Mouse (Mus musculus) midbrain, embryonic 12.5 days (tissue): ENCODE results near the gene Myg1. TPM values are rescaled to one million over a fixed set of nuclear protein-coding genes. Genes with fewer than 3 reads are reported as not detected.

Source experiments
- ATAC-seq: fragments of 200-750 bp; cut with Nextera tagmentation; 2 replicates; pipeline ENCODE4 v1.8.0; 2017; ENCODE audit warnings: low read depth, moderate TSS enrichment, moderate library complexity; ENCODE audit not compliant: low FRiP score
- H3K27ac ChIP-seq: fragments of 300-500 bp; sonication (generic); replicated peaks from 2 replicates; pipeline ENCODE4 v1.5.1; 2016; ENCODE audit warnings: mild to moderate bottlenecking
- H3K27me3 ChIP-seq: fragments of 300-500 bp; sonication (generic); 2 replicates; pipeline ENCODE4 v1.6.1; 2016; ENCODE audit warnings: mild to moderate bottlenecking
- H3K36me3 ChIP-seq: fragments of 300-500 bp; sonication (generic); 2 replicates; pipeline ENCODE4 v1.6.1; 2016
- H3K4me1 ChIP-seq: fragments of 300-500 bp; sonication (generic); 2 replicates; pipeline ENCODE4 v1.6.1; 2016
- H3K4me2 ChIP-seq: fragments of 300-500 bp; sonication (generic); replicated peaks from 2 replicates; pipeline ENCODE4 v1.6.1; 2016; ENCODE audit warnings: mild to moderate bottlenecking, moderate library complexity
- H3K4me3 ChIP-seq: fragments of 300-500 bp; sonication (generic); 2 replicates; pipeline ENCODE4 v1.5.1; 2016; ENCODE audit warnings: mild to moderate bottlenecking
- H3K9ac ChIP-seq: fragments of 300-500 bp; sonication (generic); replicated peaks from 2 replicates; pipeline ENCODE4 v1.6.1; 2016; ENCODE audit warnings: mild to moderate bottlenecking, moderate library complexity
- H3K9me3 ChIP-seq: fragments of 300-500 bp; sonication (generic); 2 replicates; pipeline ENCODE4 v1.6.1; 2016; ENCODE audit warnings: mild to moderate bottlenecking
- WGBS: fragments of 180-500 bp; shearing (Covaris S2); methylation state at CpG from one replicate; pipeline ENCODE4 v1.1.7; 2016; 5-methylcytosine and 5-hydroxymethylcytosine counted together
- polyA plus RNA-seq: library from polyadenylated mRNA; unstranded; fragments of >200 nt; fragmentation: Nextera tagmentation; extraction: Ambion mirVana; gene quantifications from 2 replicates; pipeline ENCODE4 v1.2.1, GENCODE M21; 2016

Gene Myg1
- polyA plus RNA-seq, 1 experiment from 2014 or later = 108 TPM

- Histone ChIP-seq H3K9ac (peak overlapping the region; percentile 29; the same call in 1 of the 2 replicates), H3K4me3 (peak overlapping the region; percentile 64), H3K9me3 (no peaks in the 10 kb centered on the region), H3K4me1 (peaks cover 18% of the 10 kb centered on the region), H3K36me3 (peaks cover 14% of the 10 kb centered on the region), H3K27ac (no peak overlapping the region), H3K27me3 (peaks cover 10% of the 10 kb centered on the region), H3K4me2 (peak overlapping the region; percentile 76)
- 10% methylated on average over 11 of the region's 11 CpGs for WGBS
- ATAC-seq = no peak
These were observed 19.4 kb downstream of the Myg1 start for GRCm38 (mm10) chr15:102350942-102351291.

- WGBS = 58% methylated on average over 2 of the region's 2 CpGs
These were observed 20.7 kb downstream of the Myg1 start for GRCm38 (mm10) chr15:102352177-102352576.

GRCm38 (mm10) chr15:102353986-102354385 lies 22.5 kb downstream of the Myg1 start:
- peaks cover 42% of the 10 kb centered on the region for H3K4me1 ChIP-seq

More at GRCm38 (mm10) chr15:102352177-102352576, 20.7 kb downstream of the Myg1 start:
- no peak overlapping the region for H3K27ac ChIP-seq
- no peak for ATAC-seq
- peaks cover 2% of the 10 kb centered on the region; the same call in 1 of the 2 replicates for H3K36me3 ChIP-seq
- H3K4me2 ChIP-seq = no peak overlapping the region
- H3K4me3 ChIP-seq = no peak overlapping the region
- no peak overlapping the region for H3K9ac ChIP-seq
- H3K9me3 ChIP-seq = no peaks in the 10 kb centered on the region
- H3K27me3 ChIP-seq = peaks cover 23% of the 10 kb centered on the region
- H3K4me1 ChIP-seq = peaks cover 29% of the 10 kb centered on the region

GRCm38 (mm10) chr15:102355134-102355870 lies 23.8 kb downstream of the Myg1 start:
- Histone ChIP-seq H3K27ac (peak overlapping the region; percentile 81), H3K9me3 (no peaks in the 10 kb centered on the region), H3K4me3 (peak overlapping the region; percentile 50), H3K4me2 (peak overlapping the region; percentile 84), H3K4me1 (peaks cover 36% of the 10 kb centered on the region), H3K9ac (peak overlapping the region; percentile 76), H3K36me3 (no peaks in the 10 kb centered on the region), H3K27me3 (peaks cover 54% of the 10 kb centered on the region)
- peak; percentile 76 for ATAC-seq
- WGBS = under 1% methylated on average over 46 of the region's 49 CpGs

More at GRCm38 (mm10) chr15:102353986-102354385, 22.5 kb downstream of the Myg1 start:
- no peaks in the 10 kb centered on the region for H3K36me3 ChIP-seq
- no peak overlapping the region for H3K27ac ChIP-seq
- H3K9ac ChIP-seq = no peak overlapping the region
- H3K4me2 ChIP-seq = no peak overlapping the region
- no peak for ATAC-seq
- WGBS = 83% methylated on average over 2 of the region's 2 CpGs
- H3K4me3 ChIP-seq = no peak overlapping the region
- peaks cover 41% of the 10 kb centered on the region for H3K27me3 ChIP-seq
- no peaks in the 10 kb centered on the region for H3K9me3 ChIP-seq

- Histone ChIP-seq H3K4me3 (peak overlapping the region; percentile 50), H3K4me2 (peak overlapping the region; percentile 84), H3K27ac (peak overlapping the region; percentile 81), H3K4me1 (peaks cover 36% of the 10 kb centered on the region), H3K9me3 (no peaks in the 10 kb centered on the region), H3K27me3 (peaks cover 55% of the 10 kb centered on the region), H3K36me3 (no peaks in the 10 kb centered on the region), H3K9ac (peak overlapping the region; percentile 76)
- WGBS = under 1% methylated on average over 38 of the region's 38 CpGs
- peak; percentile 78 for ATAC-seq
These were observed 24.4 kb downstream of the Myg1 start for GRCm38 (mm10) chr15:102355871-102356441.

GRCm38 (mm10) chr15:102356501-102357325 lies 25.2 kb downstream of the Myg1 start:
- no peaks in the 10 kb centered on the region for H3K9me3 ChIP-seq
- WGBS = 15% methylated on average over 16 of the region's 16 CpGs
- H3K27me3 ChIP-seq = peaks cover 55% of the 10 kb centered on the region

GRCm38 (mm10) chr15:102358126-102358525 lies 26.6 kb downstream of the Myg1 start:
- Histone ChIP-seq H3K9ac (no peak overlapping the region), H3K4me3 (peak overlapping the region; percentile 20), H3K9me3 (no peaks in the 10 kb centered on the region), H3K4me2 (peak overlapping the region; percentile 38), H3K36me3 (no peaks in the 10 kb centered on the region), H3K27ac (no peak overlapping the region), H3K27me3 (peaks cover 59% of the 10 kb centered on the region), H3K4me1 (peaks cover 36% of the 10 kb centered on the region)
- WGBS = 4% methylated on average over 25 of the region's 25 CpGs
- ATAC-seq = no peak

More at GRCm38 (mm10) chr15:102356501-102357325, 25.2 kb downstream of the Myg1 start:
- Histone ChIP-seq H3K4me1 (peaks cover 36% of the 10 kb centered on the region), H3K27ac (peak overlapping the region; percentile 81; the same call in 1 of the 2 replicates), H3K4me2 (peak overlapping the region; percentile 84), H3K9ac (peak overlapping the region; percentile 76; the same call in 1 of the 2 replicates), H3K36me3 (no peaks in the 10 kb centered on the region), H3K4me3 (peak overlapping the region; percentile 50)
- ATAC-seq = no peak

- H3K4me2 ChIP-seq = no peak overlapping the region
- WGBS = 18% methylated on average over 5 of the region's 5 CpGs
- H3K27me3 ChIP-seq = peaks cover 66% of the 10 kb centered on the region
- no peak overlapping the region for H3K27ac ChIP-seq
- H3K9ac ChIP-seq = no peak overlapping the region
- ATAC-seq = no peak
- peaks cover 36% of the 10 kb centered on the region for H3K4me1 ChIP-seq
- no peaks in the 10 kb centered on the region for H3K36me3 ChIP-seq
- no peaks in the 10 kb centered on the region for H3K9me3 ChIP-seq
- no peak overlapping the region for H3K4me3 ChIP-seq
These were observed 27.3 kb downstream of the Myg1 start for GRCm38 (mm10) chr15:102358834-102359233.

- Histone ChIP-seq H3K9me3 (no peaks in the 10 kb centered on the region), H3K4me1 (peaks cover 20% of the 10 kb centered on the region), H3K4me3 (no peak overlapping the region), H3K27ac (no peak overlapping the region), H3K27me3 (peaks cover 80% of the 10 kb centered on the region), H3K4me2 (peak overlapping the region; percentile 31), H3K9ac (no peak overlapping the region), H3K36me3 (no peaks in the 10 kb centered on the region)
- WGBS = 12% methylated on average over 14 of the region's 14 CpGs
- no peak for ATAC-seq
These were observed 31.1 kb downstream of the Myg1 start for GRCm38 (mm10) chr15:102362648-102363047.

GRCm38 (mm10) chr15:102364678-102365077 lies 33.2 kb downstream of the Myg1 start:
- Histone ChIP-seq H3K27ac (no peak overlapping the region), H3K4me3 (no peak overlapping the region), H3K9ac (no peak overlapping the region), H3K36me3 (no peaks in the 10 kb centered on the region), H3K4me1 (peaks cover 11% of the 10 kb centered on the region), H3K9me3 (no peaks in the 10 kb centered on the region), H3K27me3 (peaks cover 71% of the 10 kb centered on the region), H3K4me2 (no peak overlapping the region)
- ATAC-seq = no peak
- 90% methylated on average over 1 of the region's 1 CpGs for WGBS

GRCm38 (mm10) chr15:102366238-102366637 lies 34.7 kb downstream of the Myg1 start:
- Histone ChIP-seq H3K4me2 (peak overlapping the region; percentile 53), H3K4me1 (peaks cover 20% of the 10 kb centered on the region), H3K9ac (peak overlapping the region; percentile 47; the same call in 1 of the 2 replicates), H3K36me3 (no peaks in the 10 kb centered on the region), H3K27ac (no peak overlapping the region), H3K9me3 (no peaks in the 10 kb centered on the region), H3K27me3 (peaks cover 78% of the 10 kb centered on the region), H3K4me3 (peak overlapping the region; percentile 26)
- no peak for ATAC-seq
- WGBS = 1% methylated on average over 7 of the region's 7 CpGs
